Mouse (Mus musculus) small intestine, adult 2 months (tissue): Measurements from ENCODE around the gene Szrd1.

Experiments
- CTCF ChIP-seq: fragments of 200-500 bp; IDR thresholded peaks from 2 replicates; pipeline ENCODE4 v1.5.1; 2012; ENCODE audit warnings: low read depth, mild to moderate bottlenecking, control low read depth, inconsistent platforms, low read length, moderate library complexity, mixed read lengths; ENCODE audit not compliant: insufficient replicate concordance, insufficient read length; ENCODE audit errors: extremely low read depth
- POLR2A ChIP-seq: fragments of 200-500 bp; IDR thresholded peaks from 2 replicates; pipeline ENCODE4 v1.6.1; 2012; ENCODE audit warnings: low read depth, mild to moderate bottlenecking, control low read depth, inconsistent platforms, low read length, moderate library complexity

DNA sequence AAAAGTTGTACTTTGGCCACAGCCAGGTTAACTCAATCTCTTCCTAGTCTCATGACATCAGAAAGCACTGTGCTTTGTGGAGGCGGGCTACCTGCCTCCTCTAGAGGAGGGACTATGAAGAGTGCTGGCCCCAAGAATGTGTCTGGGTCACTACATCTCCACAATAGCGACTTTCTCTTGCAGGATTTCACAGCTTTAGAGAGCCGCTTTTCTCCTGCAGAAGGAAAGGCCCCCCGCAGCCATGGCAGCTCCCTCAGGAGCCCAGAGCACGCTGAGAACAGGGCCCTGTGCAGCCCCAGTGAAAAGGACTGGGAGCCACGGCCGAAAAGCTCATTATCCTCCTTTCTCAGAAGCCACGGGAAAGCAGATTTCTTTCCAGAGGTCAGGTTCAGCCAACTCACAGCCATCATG is 5.5 kb downstream of the Szrd1 start:
- no peak for TF ChIP-seq CTCF
- TF ChIP-seq POLR2A = no peak
